23 mouse cellular contexts compared by ENCODE assay signal in genomic region chr6:6830446-6830845, GRCm38 (mm10). TPM values are rescaled to one million over a fixed set of nuclear protein-coding genes. Genes with fewer than 3 reads are reported as not detected.
A peak's percentile ranks its signal among the peaks of the same experiment; 100 is the strongest.
DNase-seq lines count a peak whose midpoint lies in the region; ATAC-seq and TF ChIP-seq lines count a peak whose summit lies in the region.
"Had no signal": no experiment of that assay in that cellular context is flagged by ENCODE, and none has a peak within 500 bp of the region (broad histone marks: within the 10 kb centered on the region; RNA-seq: fewer than 3 reads in every experiment).

No protein-coding gene starts in this region.

- WGBS in limb, embryonic 14.5 days = 66% methylated on average over 7 of the region's 7 CpGs
- 76% methylated on average over 7 of the region's 7 CpGs for WGBS in limb, embryonic 10.5 days
- 32% methylated on average over 7 of the region's 7 CpGs for WGBS in heart, embryonic 15.5 days
- 53% methylated on average over 7 of the region's 7 CpGs for WGBS in thymus, adult 2 months

- H3K9ac ChIP-seq in limb, embryonic 14.5 days (ENCODE audit: low read depth, low read length, severe bottlenecking) = no peak overlapping the region
- no peak overlapping the region for H3K9ac ChIP-seq in heart, embryonic 15.5 days
- H3K9ac ChIP-seq: forebrain, embryonic 13.5 days; hindbrain, embryonic 15.5 days; kidney, embryonic 15.5 days had no signal

- no peaks in the 10 kb centered on the region for H3K4me1 ChIP-seq in limb, embryonic 14.5 days (ENCODE audit: control insufficient read depth, insufficient read depth, low read length)
- peaks cover 7% of the 10 kb centered on the region; the same call in 1 of the 2 replicates for H3K4me1 ChIP-seq in limb, embryonic 10.5 days
- H3K4me1 ChIP-seq in heart, embryonic 15.5 days (replicated peaks) = no peaks in the 10 kb centered on the region
- no peaks in the 10 kb centered on the region for H3K4me1 ChIP-seq in thymus, adult 2 months (replicated peaks; ENCODE audit: control insufficient read depth, insufficient read depth, low read length)
- H3K4me1 ChIP-seq: hindbrain, embryonic 15.5 days; kidney, embryonic 15.5 days had no signal

- no peak overlapping the region for H3K4me2 ChIP-seq in limb, embryonic 14.5 days (replicated peaks; ENCODE audit: low read depth, low read length, severe bottlenecking)
- peak overlapping the region; percentile 41; the same call in 1 of the 2 replicates for H3K4me2 ChIP-seq in heart, embryonic 15.5 days
- H3K4me2 ChIP-seq: forebrain, embryonic 13.5 days; hindbrain, embryonic 15.5 days; kidney, embryonic 15.5 days had no signal

- TF ChIP-seq CTCF in thymus, adult 2 months (IDR thresholded peaks at IDR 0.05; ENCODE audit: borderline replicate concordance, control insufficient read depth, extremely low read depth, insufficient read depth, low read length, poor library complexity) = no peak

- H3K27me3 ChIP-seq in limb, embryonic 14.5 days (ENCODE audit: control insufficient read depth, insufficient read depth, low read length) = no peaks in the 10 kb centered on the region
- no peaks in the 10 kb centered on the region for H3K27me3 ChIP-seq in limb, embryonic 10.5 days (ENCODE audit: low read depth, poor library complexity, severe bottlenecking)
- H3K27me3 ChIP-seq in heart, embryonic 15.5 days = no peaks in the 10 kb centered on the region
- no peaks in the 10 kb centered on the region for H3K27me3 ChIP-seq in thymus, adult 2 months (ENCODE audit: control insufficient read depth, insufficient read depth, low read length)
- H3K27me3 ChIP-seq: forebrain, embryonic 13.5 days; hindbrain, embryonic 15.5 days; kidney, embryonic 15.5 days had no signal

- no peak for TF ChIP-seq POLR2A in limb, embryonic 14.5 days (IDR thresholded peaks at IDR 0.05; ENCODE audit: borderline replicate concordance, extremely low read depth, insufficient read depth, insufficient read length)
- TF ChIP-seq POLR2A in thymus, adult 2 months (IDR thresholded peaks at IDR 0.05; ENCODE audit: control insufficient read depth, extremely low read depth, insufficient read depth, low read length, poor library complexity) = no peak

- no peak for ATAC-seq in limb, embryonic 14.5 days (ENCODE audit: low FRiP score, low read depth)
- ATAC-seq in heart, embryonic 15.5 days (replicated peaks; ENCODE audit: insufficient number of reproducible peaks, insufficient read depth, low FRiP score, low read depth) = peak; percentile 78
- ATAC-seq: forebrain, embryonic 13.5 days; intestine, embryonic 16.5 days; lung, postnatal 0 days had no signal

- no peak overlapping the region for H3K27ac ChIP-seq in limb, embryonic 14.5 days (replicated peaks; ENCODE audit: low read depth, low read length)
- no peak overlapping the region for H3K27ac ChIP-seq in limb, embryonic 10.5 days
- H3K27ac ChIP-seq in heart, embryonic 15.5 days = peak overlapping the region; percentile 46
- no peak overlapping the region for H3K27ac ChIP-seq in thymus, adult 2 months (ENCODE audit: control insufficient read depth, insufficient read depth, low read length)
- H3K27ac ChIP-seq: forebrain, embryonic 13.5 days; hindbrain, embryonic 15.5 days; kidney, embryonic 15.5 days had no signal

- DNase-seq in limb, embryonic 14.5 days (ENCODE audit: low spot score) = peak; percentile 29
- DNase-seq in limb, embryonic 10.5 days (ENCODE audit: low spot score) = no peak
- peak; percentile 61 for DNase-seq in fibroblast of lung, adult 2 months (ENCODE audit: low read depth)
- DNase-seq in retina, embryonic 14.5 days (ENCODE audit: low spot score) = no peak
- no peak for DNase-seq in thymus, adult 2 months
- DNase-seq in kidney, postnatal 36 days = no peak
- DNase-seq: adrenal gland, postnatal 25 days; cerebellum, adult 11 months; cerebellum, postnatal 10 days; gastrocnemius, postnatal 14 days; liver; midbrain, embryonic 14.5 days; retina, postnatal 1 day; right cerebral cortex, postnatal 4 days; thymus, postnatal 14 days had no signal

- H3K36me3 ChIP-seq in limb, embryonic 14.5 days (ENCODE audit: control insufficient read depth, insufficient read depth, low read length) = no peaks in the 10 kb centered on the region
- H3K36me3 ChIP-seq in limb, embryonic 10.5 days = no peaks in the 10 kb centered on the region
- H3K36me3 ChIP-seq in heart, embryonic 15.5 days = no peaks in the 10 kb centered on the region
- no peaks in the 10 kb centered on the region for H3K36me3 ChIP-seq in thymus, adult 2 months (ENCODE audit: control insufficient read depth, insufficient read depth, low read length)
- H3K36me3 ChIP-seq: hindbrain, embryonic 15.5 days; kidney, embryonic 15.5 days had no signal

- no peak overlapping the region for H3K4me3 ChIP-seq in limb, embryonic 14.5 days (replicated peaks; ENCODE audit: low read length)
- H3K4me3 ChIP-seq in limb, embryonic 10.5 days = no peak overlapping the region
- no peak overlapping the region for H3K4me3 ChIP-seq in heart, embryonic 15.5 days
- no peak overlapping the region for H3K4me3 ChIP-seq in thymus, adult 2 months (ENCODE audit: control insufficient read depth, insufficient read depth, low read length)
- H3K4me3 ChIP-seq: forebrain, embryonic 13.5 days; hindbrain, embryonic 15.5 days; kidney, embryonic 15.5 days had no signal

- H3K9me3 ChIP-seq in limb, embryonic 14.5 days (ENCODE audit: control insufficient read depth, low read length) = no peaks in the 10 kb centered on the region
- no peaks in the 10 kb centered on the region for H3K9me3 ChIP-seq in limb, embryonic 10.5 days (replicated peaks)
- no peaks in the 10 kb centered on the region for H3K9me3 ChIP-seq in heart, embryonic 15.5 days (replicated peaks)
- H3K9me3 ChIP-seq: forebrain, embryonic 13.5 days; hindbrain, embryonic 15.5 days; kidney, embryonic 15.5 days had no signal

RNA-seq across cellular contexts. Expression of gene Dlx6, which starts 32.7 kb away (rescaled TPM):
- polyA plus RNA-seq in limb, embryonic 14.5 days (2012; rRNA removed) = 6.8 and 7.4 TPM in 2 replicates
- 1.00 and 1.8 TPM in 2 replicates for polyA plus RNA-seq in limb, embryonic 14.5 days (2014; fragmentation: Nextera tagmentation; extraction: Ambion mirVana)
- 0.41 and 0.60 TPM in 2 replicates for polyA plus RNA-seq in limb, embryonic 10.5 days (2016; fragmentation: Nextera tagmentation; extraction: Ambion mirVana)
- polyA plus RNA-seq in heart, embryonic 15.5 days (2015; fragmentation: Nextera tagmentation; extraction: Ambion mirVana) = 0.19 TPM in 1 of 2 replicates, not detected in the other
- polyA plus RNA-seq in thymus, adult 2 months (2012; rRNA removed) = not detected in 2 replicates
- polyA plus RNA-seq: intestine, embryonic 16.5 days; kidney, embryonic 15.5 days; liver, embryonic 16.5 days; lung, postnatal 0 days; midbrain, embryonic 14.5 days; neural tube, embryonic 14.5 days had no signal

RNA-seq across cellular contexts. Expression of gene Dlx5, which starts 51.4 kb away (rescaled TPM):
- polyA plus RNA-seq in limb, embryonic 14.5 days (2012; rRNA removed) = 18.8 and 20.8 TPM in 2 replicates
- polyA plus RNA-seq in limb, embryonic 14.5 days (2014; fragmentation: Nextera tagmentation; extraction: Ambion mirVana) = 35.1 and 35.7 TPM in 2 replicates
- 9.3 and 10.8 TPM in 2 replicates for polyA plus RNA-seq in limb, embryonic 10.5 days (2016; fragmentation: Nextera tagmentation; extraction: Ambion mirVana)
- polyA plus RNA-seq in heart, embryonic 15.5 days (2015; fragmentation: Nextera tagmentation; extraction: Ambion mirVana) = 1.0 and 1.3 TPM in 2 replicates
- polyA plus RNA-seq in thymus, adult 2 months (2012; rRNA removed) = 0.41 and 0.71 TPM in 2 replicates
- polyA plus RNA-seq: lung, postnatal 0 days; neural tube, embryonic 14.5 days had no signal

Comparison
In these comparisons a context has a peak if more than half of its experiments do, and no peak if none do; other contexts are left out.
1. DNase-seq: peak in limb, embryonic 14.5 days (single experiment) and fibroblast of lung, adult 2 months (single experiment); none in limb, embryonic 10.5 days (single experiment), retina, embryonic 14.5 days (single experiment), thymus, adult 2 months (single experiment) and kidney, postnatal 36 days (0 of 2).